Mouse (Mus musculus): Measurements from ENCODE around the gene Acap3. TPM values are rescaled to one million over a fixed set of nuclear protein-coding genes. Genes with fewer than 3 reads are reported as not detected.

Gene Acap3
- polyA plus RNA-seq, 1 experiment from 2014 or later, result 6.5 TPM

DNA sequence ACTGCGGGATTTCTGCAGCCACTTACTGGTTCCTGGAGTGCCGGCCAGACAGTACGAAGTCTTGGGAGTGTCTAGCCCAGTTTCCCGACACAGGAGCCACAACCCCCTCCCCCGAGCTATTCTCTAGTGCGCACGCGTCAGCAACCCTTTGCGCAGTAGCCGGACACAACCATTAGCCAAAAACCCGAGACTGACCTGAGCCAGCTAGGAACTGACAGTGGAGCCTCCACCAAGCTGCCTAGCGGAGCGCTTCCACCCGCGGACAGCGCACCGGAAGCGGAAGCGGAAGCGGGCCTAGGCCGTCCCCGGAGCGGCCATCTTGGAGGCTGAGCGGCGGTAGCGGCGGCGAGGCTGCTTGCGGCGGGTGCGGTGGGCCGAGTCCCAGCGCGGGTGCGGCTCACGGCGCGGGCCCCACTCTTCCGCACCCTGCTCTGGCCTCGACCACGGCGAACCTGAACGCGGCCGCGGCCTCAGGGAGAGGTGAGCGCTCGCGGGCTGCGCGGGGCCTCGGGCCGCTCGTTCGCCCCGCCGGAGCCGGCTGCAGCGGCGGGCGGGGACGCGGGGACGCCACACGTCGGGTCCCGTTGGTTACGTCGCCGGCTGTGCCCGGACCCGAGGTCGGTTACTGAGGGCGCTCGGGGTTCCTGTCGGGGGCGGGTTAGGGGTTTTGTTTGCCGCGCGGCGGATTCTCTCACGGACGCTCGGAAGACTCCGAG, 52.1 kb downstream of the Acap3 start, which contains the start of gene Ube2j2:
TSS of gene Ube2j2 (plus strand) at position 298 of the 716 bp plus-strand sequence.
- ATAC-seq (ENCODE audit: insufficient read depth), result peak; percentile 96
- peak within 1 kb of the TSS; percentile 97 for H3K4me2 ChIP-seq
- H3K4me1 ChIP-seq (replicated peaks), result peaks cover 49% of the 10 kb centered on the region
- peak within 1 kb of the TSS; percentile 97 for H3K4me3 ChIP-seq (replicated peaks)
- H3K9ac ChIP-seq, result peak within 1 kb of the TSS; percentile 90
- H3K36me3 ChIP-seq (replicated peaks), result peaks cover 23% of the 10 kb centered on the region
- H3K9me3 ChIP-seq (replicated peaks), result no peaks in the 10 kb centered on the region
- peaks cover 33% of the 10 kb centered on the region for H3K27me3 ChIP-seq
- H3K27ac ChIP-seq (replicated peaks), result peak within 1 kb of the TSS; percentile 83
- under 1% methylated on average over 85 of the region's 85 CpGs for WGBS (ENCODE audit: insufficient replicate concordance)

GRCm38 (mm10) chr4:155944271-155944670, 52.6 kb downstream of the Acap3 start:
- H3K4me2 ChIP-seq, result peak overlapping the region; percentile 97
- no peak for ATAC-seq (ENCODE audit: insufficient read depth)
- H3K9me3 ChIP-seq (replicated peaks), result no peaks in the 10 kb centered on the region
- H3K36me3 ChIP-seq (replicated peaks), result peaks cover 29% of the 10 kb centered on the region
- peaks cover 49% of the 10 kb centered on the region for H3K4me1 ChIP-seq (replicated peaks)
- peak overlapping the region; percentile 90 for H3K9ac ChIP-seq
- H3K4me3 ChIP-seq (replicated peaks), result peak overlapping the region; percentile 97
- WGBS (ENCODE audit: insufficient replicate concordance), result under 1% methylated on average over 17 of the region's 17 CpGs
- H3K27me3 ChIP-seq, result peaks cover 33% of the 10 kb centered on the region
- H3K27ac ChIP-seq (replicated peaks), result peak overlapping the region; percentile 83

- H3K36me3 ChIP-seq (replicated peaks), result peaks cover 58% of the 10 kb centered on the region
- no peak overlapping the region for H3K27ac ChIP-seq (replicated peaks)
- no peak overlapping the region for H3K9ac ChIP-seq
- H3K4me1 ChIP-seq (replicated peaks), result peaks cover 49% of the 10 kb centered on the region
- no peak for ATAC-seq (ENCODE audit: insufficient read depth)
- no peak overlapping the region for H3K4me2 ChIP-seq
- H3K27me3 ChIP-seq, result peaks cover 10% of the 10 kb centered on the region
- H3K4me3 ChIP-seq (replicated peaks), result no peak overlapping the region
- no peaks in the 10 kb centered on the region for H3K9me3 ChIP-seq (replicated peaks)
Observed at GRCm38 (mm10) chr4:155947094-155947493, 55.5 kb downstream of the Acap3 start.

GRCm38 (mm10) chr4:155955491-155955890, 63.9 kb downstream of the Acap3 start:
- H3K4me3 ChIP-seq (replicated peaks), result no peak overlapping the region
- no peak for ATAC-seq (ENCODE audit: insufficient read depth)
- H3K9ac ChIP-seq, result no peak overlapping the region
- peaks cover 7% of the 10 kb centered on the region; the same call in 1 of the 2 replicates for H3K4me1 ChIP-seq (replicated peaks)
- H3K27ac ChIP-seq (replicated peaks), result no peak overlapping the region
- no peak overlapping the region for H3K4me2 ChIP-seq
- H3K9me3 ChIP-seq (replicated peaks), result no peaks in the 10 kb centered on the region
- H3K36me3 ChIP-seq (replicated peaks), result peaks cover 81% of the 10 kb centered on the region
- H3K27me3 ChIP-seq, result no peaks in the 10 kb centered on the region
- 84% methylated on average over 6 of the region's 6 CpGs for WGBS (ENCODE audit: insufficient replicate concordance)

Small RNA genes within 50 kb of the gene (microRNA-seq; reads per million reads assigned to microRNA genes)
- gene Gm22991, result not detected

Other genes starting within 250 kb of the Acap3 start
- gene Gm10563, start 246.4 kb upstream of the Acap3 start, polyA plus RNA-seq (2015; fragmentation: Nextera tagmentation; extraction: Ambion mirVana), result not detected in 2 replicates
- gene Mmp23, start 238.4 kb upstream of the Acap3 start, polyA plus RNA-seq (2015; fragmentation: Nextera tagmentation; extraction: Ambion mirVana), result 4.9 TPM in 2 replicates
- gene Mib2, start 222.6 kb upstream of the Acap3 start, polyA plus RNA-seq (2015; fragmentation: Nextera tagmentation; extraction: Ambion mirVana), result 3.8 and 5.2 TPM in 2 replicates
- 0.24 and 0.48 TPM in 2 replicates for gene Fndc10, start 197.5 kb upstream of the Acap3 start, polyA plus RNA-seq (2015; fragmentation: Nextera tagmentation; extraction: Ambion mirVana)
- 52.0 and 52.4 TPM in 2 replicates for gene Ssu72, start 187.0 kb upstream of the Acap3 start, polyA plus RNA-seq (2015; fragmentation: Nextera tagmentation; extraction: Ambion mirVana)
- 0.08 and 0.10 TPM in 2 replicates for gene Tmem240, start 157.0 kb upstream of the Acap3 start, polyA plus RNA-seq (2015; fragmentation: Nextera tagmentation; extraction: Ambion mirVana)
- 47.9 and 56.5 TPM in 2 replicates for gene Atad3a, start 130.7 kb upstream of the Acap3 start, polyA plus RNA-seq (2015; fragmentation: Nextera tagmentation; extraction: Ambion mirVana)
- gene Vwa1, start 117.1 kb upstream of the Acap3 start, polyA plus RNA-seq (2015; fragmentation: Nextera tagmentation; extraction: Ambion mirVana), result 0.33 and 0.54 TPM in 2 replicates
- gene Tmem88b, start 105.9 kb upstream of the Acap3 start, polyA plus RNA-seq (2015; fragmentation: Nextera tagmentation; extraction: Ambion mirVana), result 0.13 and 0.22 TPM in 2 replicates
- gene Ankrd65, start 101.4 kb upstream of the Acap3 start, polyA plus RNA-seq (2015; fragmentation: Nextera tagmentation; extraction: Ambion mirVana), result 0.07 TPM in 1 of 2 replicates, not detected in the other
- 135 and 141 TPM in 2 replicates for gene Mrpl20, start 88.9 kb upstream of the Acap3 start, polyA plus RNA-seq (2015; fragmentation: Nextera tagmentation; extraction: Ambion mirVana)
- 65.6 and 77.1 TPM in 2 replicates for gene Ccnl2, start 79.3 kb upstream of the Acap3 start, polyA plus RNA-seq (2015; fragmentation: Nextera tagmentation; extraction: Ambion mirVana)
- 94.0 and 108 TPM in 2 replicates for gene Aurkaip1, start 60.5 kb upstream of the Acap3 start, polyA plus RNA-seq (2015; fragmentation: Nextera tagmentation; extraction: Ambion mirVana)
- 7.7 and 9.9 TPM in 2 replicates for gene Mxra8, start 52.1 kb upstream of the Acap3 start, polyA plus RNA-seq (2015; fragmentation: Nextera tagmentation; extraction: Ambion mirVana)
- 5.0 and 6.9 TPM in 2 replicates for gene Dvl1, start 44.4 kb upstream of the Acap3 start, polyA plus RNA-seq (2015; fragmentation: Nextera tagmentation; extraction: Ambion mirVana)
- 0.08 and 0.15 TPM in 2 replicates for gene Tas1r3, start 28.5 kb upstream of the Acap3 start, polyA plus RNA-seq (2015; fragmentation: Nextera tagmentation; extraction: Ambion mirVana)
- 7.5 and 8.9 TPM in 2 replicates for gene Cptp, start 22.4 kb upstream of the Acap3 start, polyA plus RNA-seq (2015; fragmentation: Nextera tagmentation; extraction: Ambion mirVana)
- 34.3 and 37.6 TPM in 2 replicates for gene Ints11, start 22.3 kb upstream of the Acap3 start, polyA plus RNA-seq (2015; fragmentation: Nextera tagmentation; extraction: Ambion mirVana)
- gene Pusl1, start within 50 bp of the Acap3 start, polyA plus RNA-seq (2015; fragmentation: Nextera tagmentation; extraction: Ambion mirVana), result 14.3 and 15.6 TPM in 2 replicates
- gene Ube2j2, start 52.0 kb downstream of the Acap3 start, polyA plus RNA-seq (2015; fragmentation: Nextera tagmentation; extraction: Ambion mirVana), result 50.2 and 51.2 TPM in 2 replicates
- 76.3 and 81.9 TPM in 2 replicates for gene C1qtnf12, start 70.5 kb downstream of the Acap3 start, polyA plus RNA-seq (2015; fragmentation: Nextera tagmentation; extraction: Ambion mirVana)
- gene B3galt6, start 100.8 kb downstream of the Acap3 start, polyA plus RNA-seq (2015; fragmentation: Nextera tagmentation; extraction: Ambion mirVana), result 4.4 and 4.6 TPM in 2 replicates
- gene Sdf4, start 101.0 kb downstream of the Acap3 start, polyA plus RNA-seq (2015; fragmentation: Nextera tagmentation; extraction: Ambion mirVana), result 77.0 and 81.4 TPM in 2 replicates
- 0.23 and 0.51 TPM in 2 replicates for gene Tnfrsf4, start 122.0 kb downstream of the Acap3 start, polyA plus RNA-seq (2015; fragmentation: Nextera tagmentation; extraction: Ambion mirVana)
- gene Tnfrsf18, start 134.3 kb downstream of the Acap3 start, polyA plus RNA-seq (2015; fragmentation: Nextera tagmentation; extraction: Ambion mirVana), result 0.66 and 0.73 TPM in 2 replicates
- gene Ttll10, start 167.6 kb downstream of the Acap3 start, polyA plus RNA-seq (2015; fragmentation: Nextera tagmentation; extraction: Ambion mirVana), result 0.22 and 0.58 TPM in 2 replicates
- 10.5 and 12.3 TPM in 2 replicates for gene 9430015G10Rik, start 218.2 kb downstream of the Acap3 start, polyA plus RNA-seq (2015; fragmentation: Nextera tagmentation; extraction: Ambion mirVana)
- 0.08 and 0.18 TPM in 2 replicates for gene Rnf223, start 238.7 kb downstream of the Acap3 start, polyA plus RNA-seq (2015; fragmentation: Nextera tagmentation; extraction: Ambion mirVana)

Data from liver, embryonic 15.5 days (tissue).